Mouse (Mus musculus) left cerebral cortex, postnatal 25 days (tissue): ENCODE measurements at regions not wholly inside any gene's neighbourhood (a gene's known extent, or its start where the extent isn't known, plus 50 kb on each side); places are given as distances from the start of the nearest gene placed in this dataset.
A peak's percentile ranks its signal among the peaks of the same experiment; 100 is the strongest.

Source experiments
- DNase-seq, 2 experiments: peaks; one replicate each; pipeline ENCODE4 v3.0.0; 2022; ENCODE audit warnings: low spot score in 2 of 2, mixed read lengths in 1 of 2
- intact Hi-C: fragments of 180-260 bp; cut with DNase I; formaldehyde crosslinking; loops from one replicate; pipeline ENCODE4 v1.15.1; 2025

- DNase-seq: no peak
- intact Hi-C loops: no loop called here
Observed at GRCm38 (mm10) chr10:37404933-37405332, 266.2 kb upstream of the Marcks start.

GRCm38 (mm10) chr10:37404407-37404806 is 265.7 kb upstream of the Marcks start:
- intact Hi-C loops: no loop called here
- DNase-seq: no peak

DNA sequence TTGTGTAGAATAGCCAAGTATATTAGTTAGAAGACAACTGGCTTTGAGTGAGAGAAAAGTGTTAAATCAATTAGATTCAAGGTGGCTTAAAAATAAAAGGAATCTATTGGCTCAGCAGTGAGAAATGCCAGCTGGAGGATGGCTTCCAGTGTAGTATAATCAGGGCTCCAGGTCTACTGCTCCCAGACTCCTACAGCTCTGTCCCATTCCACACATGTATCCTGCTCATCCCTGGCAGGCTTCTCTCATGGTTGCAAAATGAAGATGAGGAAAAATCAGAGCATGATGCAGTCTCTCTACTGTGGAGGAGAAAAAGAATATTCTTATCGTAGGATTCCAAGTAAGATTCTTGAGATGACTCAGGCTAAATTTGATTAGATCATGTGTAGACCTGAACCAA is 263.7 kb upstream of the Marcks start:
- intact Hi-C loops: no loop called here
- no peak for DNase-seq

DNA sequence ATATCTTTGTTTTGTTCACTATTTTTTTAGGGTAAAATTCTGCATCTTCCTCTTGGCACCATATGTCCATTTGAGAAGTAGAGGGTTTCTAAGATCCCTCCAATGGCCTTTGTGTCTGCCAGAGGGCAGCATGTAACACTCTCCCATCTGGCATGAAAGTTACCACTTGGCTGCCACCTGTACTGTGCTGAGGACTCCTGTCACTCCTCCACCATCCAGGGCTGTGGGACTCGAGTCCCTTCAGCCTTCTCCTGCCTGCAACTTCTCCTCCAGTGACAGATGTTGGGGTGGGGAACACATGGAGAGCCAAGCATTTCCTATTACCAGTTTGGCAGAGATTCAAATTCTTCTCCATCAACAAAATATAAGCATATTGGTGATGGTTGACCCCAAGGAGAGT is 262.3 kb upstream of the Marcks start:
- DNase-seq: no peak
- intact Hi-C loops: no loop called here

DNA sequence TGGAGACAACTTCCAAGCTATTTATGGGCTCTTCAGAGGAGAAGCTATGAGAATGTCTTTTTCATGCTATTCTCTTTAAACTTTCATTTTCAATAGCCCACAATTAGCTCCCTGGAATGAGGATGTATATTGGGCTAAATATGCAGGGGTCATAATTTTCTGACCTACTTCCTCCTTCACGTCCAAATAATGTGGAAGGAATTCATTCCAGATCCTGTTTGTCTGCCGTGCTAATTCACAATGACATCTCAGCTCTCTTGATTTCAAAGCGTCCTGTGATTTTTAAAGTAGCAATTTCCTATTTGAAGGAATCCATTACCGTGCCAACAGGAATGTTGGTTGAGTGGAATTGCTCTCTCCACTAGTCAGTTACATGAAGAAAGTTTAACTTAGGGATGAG is 261.7 kb upstream of the Marcks start:
- intact Hi-C loops: no loop called here
- no peak for DNase-seq

DNA sequence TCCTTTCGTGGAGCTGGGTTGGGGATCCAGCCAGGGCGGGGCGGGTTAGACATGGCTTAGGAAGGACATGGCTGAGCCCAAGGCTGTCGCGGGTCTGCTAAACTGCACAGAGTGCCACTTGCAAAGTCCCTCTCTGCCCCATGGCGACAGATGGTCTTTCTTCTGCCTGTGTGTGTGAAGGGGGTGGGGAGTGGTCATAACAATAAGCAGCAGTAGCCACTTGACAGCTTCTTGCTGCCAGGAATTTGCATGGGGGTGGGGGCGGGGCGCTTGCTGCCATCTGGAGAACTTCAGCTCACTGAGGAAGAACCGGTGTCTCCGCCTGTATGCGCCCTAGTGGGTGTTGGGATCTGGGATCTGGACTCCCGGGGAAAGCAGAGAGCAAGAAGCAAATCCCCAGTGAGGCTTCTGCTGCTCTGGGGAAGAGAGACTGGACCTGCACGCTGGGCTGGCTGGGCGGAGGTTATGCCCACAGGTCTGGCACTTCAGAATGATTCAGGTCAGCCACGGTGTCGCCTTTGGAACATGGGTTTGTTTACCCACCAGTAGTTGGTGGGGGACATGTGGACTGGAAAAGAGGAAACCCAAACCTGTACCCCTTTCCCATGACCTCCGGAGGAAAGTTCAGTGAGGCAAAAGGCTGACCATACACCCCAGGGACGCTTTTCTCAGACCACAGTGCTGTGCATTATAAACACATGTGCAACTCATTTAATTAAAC is 258.7 kb upstream of the Marcks start:
- DNase-seq: peak; percentile 28 to 39
- intact Hi-C loops: loop anchor here (5.0 kb wide), 1 partner anchor 260 kb away; the partner anchor contains the start of gene Marcks

GRCm38 (mm10) chr10:37390011-37390410 is 251.3 kb upstream of the Marcks start:
- no peak for DNase-seq
- intact Hi-C loops: no loop called here

GRCm38 (mm10) chr10:37386216-37386615 is 247.5 kb upstream of the Marcks start:
- intact Hi-C loops: no loop called here
- no peak for DNase-seq

DNA sequence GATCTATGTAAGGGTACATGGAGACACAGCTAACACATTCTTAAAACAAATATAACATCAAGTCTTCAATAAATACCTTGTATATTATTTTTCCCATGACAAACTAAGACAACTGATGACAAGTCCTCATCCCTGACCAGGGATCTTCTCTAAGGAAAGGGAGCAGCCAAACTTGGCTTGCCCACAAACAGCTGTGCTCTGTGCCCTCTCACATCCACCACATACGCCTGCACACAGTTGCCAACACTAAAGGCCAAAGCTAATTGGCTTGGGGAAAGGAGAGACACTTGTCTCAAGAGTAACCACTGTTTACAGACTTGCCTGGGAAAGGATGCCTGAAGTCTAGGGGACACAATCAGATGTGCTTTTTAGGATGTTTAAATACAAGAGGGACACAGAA is 241.3 kb upstream of the Marcks start:
- DNase-seq: no peak
- intact Hi-C loops: no loop called here

DNA sequence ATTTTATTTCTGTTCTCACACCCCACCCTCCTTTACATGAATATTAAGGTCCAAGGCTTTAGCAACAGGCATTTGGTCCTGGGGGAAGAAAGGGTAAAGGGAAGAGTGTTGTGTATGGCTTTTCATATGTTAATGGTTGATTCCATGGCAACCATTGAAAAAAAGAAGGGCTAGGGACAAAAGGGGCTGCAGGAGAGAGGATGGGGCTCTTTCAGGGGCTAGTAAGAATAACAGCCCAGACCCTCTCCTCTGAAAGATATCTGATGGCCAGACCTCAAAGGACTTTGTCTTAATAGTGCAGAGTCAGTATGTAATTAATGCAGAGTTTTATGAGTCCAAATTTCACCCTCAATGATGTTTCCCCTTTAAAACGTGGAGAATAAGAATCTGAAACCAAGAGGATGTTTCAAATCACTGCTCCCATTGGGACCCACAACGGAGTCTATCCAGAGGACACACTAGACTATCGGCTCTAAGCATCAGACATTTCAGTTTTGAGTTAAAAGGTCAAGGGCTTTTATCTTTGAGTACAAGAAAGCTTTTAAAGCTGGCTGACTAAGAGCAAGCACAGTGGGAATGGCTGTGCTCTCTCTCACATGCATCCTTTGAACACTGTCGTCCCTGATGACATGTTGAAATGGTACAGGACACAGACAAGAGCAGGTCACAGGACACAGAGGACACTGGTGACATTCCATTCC is 239.4 kb upstream of the Marcks start:
- intact Hi-C loops: no loop called here
- DNase-seq: no peak

DNA sequence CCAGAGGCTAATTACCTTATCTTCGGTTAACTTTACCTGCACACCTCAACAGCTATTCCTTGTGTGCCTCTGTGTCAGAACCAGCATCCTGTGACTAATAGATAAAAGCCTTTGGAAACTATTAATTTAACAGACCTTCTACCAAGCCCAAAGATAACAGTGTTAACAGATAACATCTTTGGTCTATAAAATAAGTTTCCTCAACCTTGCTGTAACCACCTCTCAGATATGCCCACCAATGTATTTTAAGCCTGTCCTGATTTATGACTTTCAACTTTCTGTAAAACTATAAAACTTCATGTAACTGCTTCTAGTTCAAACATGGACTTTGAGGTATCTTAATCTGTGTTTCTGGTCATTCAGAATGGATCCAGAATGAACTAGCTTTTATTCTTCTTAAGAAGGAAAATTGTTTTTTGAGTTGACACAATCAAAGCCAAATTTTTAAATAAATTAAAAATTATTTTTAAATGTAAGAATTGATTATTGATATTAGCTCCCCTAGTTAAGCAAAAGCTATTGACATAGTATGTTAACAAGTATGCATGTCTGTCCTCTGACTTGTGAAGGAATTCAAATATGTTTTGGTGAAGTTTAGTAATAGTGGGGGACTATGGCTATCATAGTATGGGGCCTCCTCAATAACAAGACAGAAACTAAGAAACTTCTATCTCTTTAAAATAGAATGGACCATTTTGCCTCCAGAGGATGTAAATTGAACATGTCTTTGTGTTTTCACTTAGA is 238.7 kb upstream of the Marcks start:
- no peak for DNase-seq
- intact Hi-C loops: no loop called here

DNA sequence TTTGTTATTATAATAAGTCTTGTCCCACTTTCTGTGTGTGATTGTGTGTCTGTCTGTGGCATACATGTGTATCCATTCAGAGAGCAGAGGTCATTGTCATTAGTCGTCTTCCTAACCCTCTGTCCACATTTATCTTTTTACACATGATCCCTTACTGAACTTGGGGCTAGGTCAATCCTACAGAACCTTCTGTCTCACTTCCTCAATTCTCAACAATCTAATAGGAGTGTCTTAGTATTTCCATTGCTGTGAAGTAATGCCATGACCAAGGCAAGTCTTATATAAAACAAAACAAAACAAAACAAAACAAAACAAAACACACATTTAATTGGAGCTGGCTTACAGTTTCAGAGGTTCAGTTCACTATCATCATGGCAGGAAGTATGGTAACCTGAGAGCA is 237.5 kb upstream of the Marcks start:
- no peak for DNase-seq
- intact Hi-C loops: no loop called here

DNA sequence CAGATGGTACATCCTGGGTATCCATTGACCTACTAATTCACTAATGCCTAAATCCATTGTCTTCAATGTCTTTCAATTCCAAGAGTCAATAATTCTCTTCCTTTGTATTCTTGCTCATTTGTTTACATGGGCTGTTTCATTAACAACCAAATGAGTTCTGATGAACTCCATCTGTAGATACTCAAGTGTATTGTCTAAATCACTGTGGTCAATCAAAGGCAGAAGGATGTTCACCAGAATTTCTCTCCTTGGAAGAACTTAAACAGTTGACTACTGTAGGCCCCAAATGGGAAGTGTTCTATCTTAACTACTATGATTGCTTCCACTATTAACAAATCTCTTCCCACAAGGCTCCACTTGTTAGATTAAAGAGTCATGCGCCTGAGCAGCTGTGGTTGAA is 236.9 kb upstream of the Marcks start:
- DNase-seq: no peak
- intact Hi-C loops: no loop called here

DNA sequence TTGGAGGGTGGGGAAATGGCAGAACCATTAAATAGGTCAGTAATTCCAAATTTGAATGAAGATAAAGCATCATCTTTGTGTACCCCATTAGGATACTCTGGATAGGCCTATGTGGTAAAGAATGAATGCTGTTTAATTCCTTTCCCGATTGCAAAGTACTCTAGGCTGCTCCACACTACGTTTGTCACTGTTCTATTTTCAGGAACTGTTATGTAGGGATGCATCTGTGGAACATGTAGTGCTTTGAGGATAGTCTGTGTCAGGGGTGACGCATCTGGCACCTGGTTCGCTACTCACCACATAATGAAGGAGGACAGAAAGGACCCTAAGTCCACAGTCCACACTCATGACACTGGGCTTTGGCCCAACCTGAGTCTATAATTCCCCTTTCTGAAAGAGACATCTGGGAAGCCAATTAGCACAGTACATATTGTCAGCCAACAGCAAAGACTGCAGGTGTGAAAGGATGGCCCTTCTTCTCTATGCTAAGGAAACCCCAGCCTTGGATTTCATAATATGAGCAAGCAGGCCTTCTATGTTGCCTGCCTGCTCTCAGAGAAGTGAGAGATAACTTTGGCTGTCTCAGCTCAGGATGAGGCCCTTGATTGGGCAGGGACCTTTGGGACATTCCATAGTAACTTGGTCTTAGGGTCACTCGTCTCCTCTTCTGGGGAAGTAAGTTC is 230.4 kb upstream of the Marcks start:
- DNase-seq: peak in 1 of 2 experiments; percentile 23
- intact Hi-C loops: no loop called here

GRCm38 (mm10) chr10:37367796-37368195 is 229.1 kb upstream of the Marcks start:
- intact Hi-C loops: no loop called here
- no peak for DNase-seq

GRCm38 (mm10) chr10:37364506-37364905 is 225.8 kb upstream of the Marcks start:
- intact Hi-C loops: no loop called here
- no peak for DNase-seq

- DNase-seq: no peak
- intact Hi-C loops: no loop called here
Observed at GRCm38 (mm10) chr10:37360985-37361384, 222.3 kb upstream of the Marcks start.

DNA sequence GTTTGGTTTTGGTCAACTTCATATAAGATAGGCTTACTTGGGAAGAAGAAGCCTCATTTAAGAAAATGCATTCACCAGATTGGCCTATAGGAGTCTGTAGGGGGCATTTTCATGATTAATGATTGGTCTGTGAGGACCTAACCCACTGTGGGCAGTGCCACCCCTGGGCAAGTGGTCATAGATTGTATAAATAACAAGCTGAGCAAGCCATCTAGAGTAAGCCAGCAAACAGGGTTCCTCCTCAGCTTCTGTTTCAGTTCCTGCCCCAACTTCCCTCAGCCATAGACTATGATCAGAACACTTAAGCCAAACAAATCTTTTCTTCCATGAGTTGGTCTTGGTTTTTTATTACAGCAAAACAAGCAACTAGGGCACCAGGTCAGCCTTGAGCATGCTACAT is 220.2 kb upstream of the Marcks start:
- intact Hi-C loops: loop anchor here (5.0 kb wide), 1 partner anchor 217 kb away; no protein-coding TSS in a partner anchor
- DNase-seq: peak in 1 of 2 experiments; percentile 31

DNA sequence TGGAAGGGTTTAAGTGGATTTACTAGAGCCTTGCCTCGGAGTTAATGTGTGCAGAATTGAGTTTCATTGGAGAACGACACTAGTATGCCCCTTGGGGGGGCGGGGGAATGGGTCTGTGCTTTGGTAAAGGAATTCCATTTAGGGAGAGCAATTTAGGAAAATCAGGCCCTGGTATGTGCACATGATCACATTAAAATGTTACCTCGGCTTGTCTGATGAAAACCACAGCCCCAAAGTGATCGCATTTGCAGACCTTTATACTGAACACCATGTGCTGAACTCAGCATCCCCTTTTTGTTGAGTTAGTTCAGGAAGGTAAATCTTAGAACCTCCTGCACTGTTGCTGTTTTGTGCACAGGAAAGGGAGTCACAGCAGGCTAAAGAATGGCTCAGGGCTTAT is 219.6 kb upstream of the Marcks start:
- DNase-seq: no peak
- intact Hi-C loops: loop anchor here (5.0 kb wide), 1 partner anchor 216 kb away; no protein-coding TSS in a partner anchor
